Comparison of ENCODE assay signal across 9 mouse cellular contexts in the genomic region with DNA sequence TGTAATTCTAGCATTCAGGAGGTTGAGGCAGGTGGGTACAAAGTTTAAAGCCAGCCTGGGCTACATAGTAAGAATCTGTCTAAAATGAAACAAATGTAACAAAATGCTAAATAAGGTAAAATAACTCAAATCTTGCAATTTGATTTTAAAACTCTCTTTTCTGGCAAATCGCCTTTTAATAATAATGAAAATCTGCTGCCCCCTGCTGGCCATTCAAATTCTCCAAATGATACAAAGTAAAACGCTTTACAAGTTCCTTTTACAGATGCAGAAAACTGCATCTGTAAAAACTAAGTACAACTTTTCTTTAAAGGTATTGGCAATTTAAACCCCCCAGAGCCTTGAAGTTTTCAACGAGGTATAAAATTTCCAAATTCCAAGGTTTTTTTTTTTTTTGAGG.
A peak's percentile ranks its signal among the peaks of the same experiment; 100 is the strongest.
DNase-seq lines count a peak whose midpoint lies in the region; ATAC-seq and TF ChIP-seq lines count a peak whose summit lies in the region.
"Had no signal": no experiment of that assay in that cellular context is flagged by ENCODE, and none has a peak within 500 bp of the region (broad histone marks: within the 10 kb centered on the region; RNA-seq: fewer than 3 reads in every experiment).

No protein-coding gene starts in this region.

- no peak overlapping the region for H3K9ac ChIP-seq in limb, embryonic 14.5 days (ENCODE audit: low read depth, low read length, severe bottlenecking)
- H3K9ac ChIP-seq: limb, embryonic 12.5 days had no signal

- H3K4me1 ChIP-seq in E14TG2a.4 (replicated peaks; ENCODE audit: low read depth, low read length): no peaks in the 10 kb centered on the region
- H3K4me1 ChIP-seq in limb, embryonic 14.5 days (ENCODE audit: control insufficient read depth, insufficient read depth, low read length): no peaks in the 10 kb centered on the region
- H3K4me1 ChIP-seq: limb, embryonic 12.5 days had no signal

- H3K36me3 ChIP-seq in E14TG2a.4 (ENCODE audit: insufficient read depth, low read length): 0 out of 2 replicates have a peak, but pooled peaks cover 2% of the 10 kb centered on the region
- H3K36me3 ChIP-seq in limb, embryonic 14.5 days (ENCODE audit: control insufficient read depth, insufficient read depth, low read length): peaks cover 53% of the 10 kb centered on the region

- no peak overlapping the region for H3K4me2 ChIP-seq in limb, embryonic 14.5 days (replicated peaks; ENCODE audit: low read depth, low read length, severe bottlenecking)
- H3K4me2 ChIP-seq: limb, embryonic 12.5 days had no signal

- no peak overlapping the region for H3K4me3 ChIP-seq in layer of hippocampus, adult 2 months
- H3K4me3 ChIP-seq in E14TG2a.4 (replicated peaks; ENCODE audit: low read length): no peak overlapping the region
- H3K4me3 ChIP-seq in limb, embryonic 14.5 days (replicated peaks; ENCODE audit: low read length): no peak overlapping the region
- H3K4me3 ChIP-seq: limb, embryonic 12.5 days had no signal

- no peak overlapping the region for H3K27ac ChIP-seq in layer of hippocampus, adult 2 months
- no peak overlapping the region for H3K27ac ChIP-seq in limb, embryonic 14.5 days (replicated peaks; ENCODE audit: low read depth, low read length)
- H3K27ac ChIP-seq: limb, embryonic 12.5 days had no signal

- WGBS in limb, embryonic 14.5 days: 35% methylated on average over 3 of the region's 3 CpGs

- TF ChIP-seq POLR2A in limb, embryonic 14.5 days (IDR thresholded peaks at IDR 0.05; ENCODE audit: borderline replicate concordance, extremely low read depth, insufficient read depth, insufficient read length): no peak

- no peaks in the 10 kb centered on the region for H3K27me3 ChIP-seq in E14TG2a.4 (ENCODE audit: insufficient read depth, low read length)
- no peaks in the 10 kb centered on the region for H3K27me3 ChIP-seq in limb, embryonic 14.5 days (ENCODE audit: control insufficient read depth, insufficient read depth, low read length)
- H3K27me3 ChIP-seq: limb, embryonic 12.5 days had no signal

- TF ChIP-seq CTCF in layer of hippocampus, adult 2 months (conservative IDR thresholded peaks at IDR 0.05): peak; percentile 83
- TF ChIP-seq CTCF in E14TG2a.4 (conservative IDR thresholded peaks at IDR 0.05; ENCODE audit: low read length): peak; percentile 54

- no peak for ATAC-seq in cerebellum, adult (ENCODE audit: insufficient number of reproducible peaks, low FRiP score, low TSS enrichment)
- no peak for ATAC-seq in limb, embryonic 14.5 days (ENCODE audit: low FRiP score, low read depth)

- peak; percentile 13 to 53 for DNase-seq in cerebellum, adult 18-20 months
- peak in 1 of 2 experiments; percentile 63 for DNase-seq in layer of hippocampus, adult 2 months (ENCODE audit: low spot score in 2 of 2)
- no peak for DNase-seq in layer of hippocampus, adult 9-11 months
- DNase-seq in embryo, embryonic 9.5 days (ENCODE audit: extremely low spot score): peak; percentile 16
- peak; percentile 82 for DNase-seq in limb, embryonic 14.5 days (ENCODE audit: low spot score)
- DNase-seq in thymus, postnatal 4 days: peak; percentile 67

- no peaks in the 10 kb centered on the region for H3K9me3 ChIP-seq in E14TG2a.4 (ENCODE audit: low read length)
- no peaks in the 10 kb centered on the region for H3K9me3 ChIP-seq in limb, embryonic 14.5 days (ENCODE audit: control insufficient read depth, low read length)
- H3K9me3 ChIP-seq: limb, embryonic 12.5 days had no signal
